Mouse (Mus musculus) inflammation-experienced regulatory T-cells, adult 6 months (primary cell): Measurements from ENCODE around the gene Pisd. TPM values are rescaled to one million over a fixed set of nuclear protein-coding genes. Genes with fewer than 3 reads are reported as not detected.

ENCODE experiments used
- ATAC-seq: one replicate; pipeline ENCODE4 v1.8.0; 2017
- polyA plus RNA-seq, 3 experiments: library from polyadenylated mRNA; unstranded; fragments of 100-300 nt; shearing (Covaris generic); gene quantifications; one replicate each; pipeline ENCODE4 v1.2.1; 2017

Gene Pisd
- polyA plus RNA-seq, 3 experiments from 2014 or later = 39.5 to 87.1 (median 84.9) TPM

- ATAC-seq = no peak
Observed at GRCm38 (mm10) chr5:32706226-32706780, 79.1 kb downstream of the Pisd start.

DNA sequence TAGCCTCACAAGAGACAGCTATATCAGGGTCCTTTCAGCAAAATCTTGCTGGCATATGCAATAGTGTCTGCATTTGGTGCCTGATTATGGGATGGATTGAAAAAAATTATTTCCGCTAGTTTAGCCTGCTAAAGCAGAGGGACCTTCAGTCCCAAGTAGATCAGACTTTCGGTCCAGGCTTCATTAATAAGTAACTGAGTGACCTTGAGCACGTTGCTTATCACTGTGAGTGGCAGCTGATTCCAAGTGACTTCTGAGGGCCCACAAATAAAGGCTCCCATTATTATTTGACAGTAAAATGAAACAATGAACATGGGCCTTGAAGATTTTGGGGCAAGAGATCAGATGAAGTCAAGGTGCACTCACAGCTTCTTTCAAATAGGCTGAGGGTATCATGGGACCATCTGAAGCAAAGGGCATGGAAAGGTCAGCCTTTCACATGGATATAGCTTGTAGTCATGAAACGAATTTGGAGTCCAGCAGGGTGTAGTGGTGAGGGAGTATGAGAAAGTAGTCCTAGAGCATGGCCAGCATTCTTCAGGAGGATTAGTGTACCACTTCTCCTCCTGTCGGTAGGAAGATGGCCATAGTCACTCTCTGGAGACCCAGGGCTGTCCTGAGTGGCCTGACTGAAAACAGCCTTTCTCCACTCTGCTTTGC is 88.1 kb downstream of the Pisd start:
- no peak for ATAC-seq

- no peak for ATAC-seq
Observed at GRCm38 (mm10) chr5:32693411-32693810, 92.0 kb downstream of the Pisd start.

Other genes with a start within 250 kb of the Pisd start
- gene Yes1, start 174.5 kb downstream of the Pisd start, polyA plus RNA-seq = under 1 TPM; 0.09 to 0.60 (median 0.30) TPM
- not detected for gene Gm20671, start 41.5 kb upstream of the Pisd start, polyA plus RNA-seq
- 10 to 100 TPM; 23.2 to 26.6 (median 25.8) TPM for gene Prr14l, start 68.6 kb upstream of the Pisd start, polyA plus RNA-seq
- gene Depdc5, start 78.1 kb upstream of the Pisd start, polyA plus RNA-seq = 10 to 100 TPM; 20.6 to 23.8 (median 20.7) TPM
- 100 to 1,000 TPM; 206 to 398 (median 214) TPM for gene Ywhah, start 233.2 kb upstream of the Pisd start, polyA plus RNA-seq